Mouse (Mus musculus): ENCODE data around the gene Zp3.

GRCm38 (mm10) chr5:135966866-135967265, 13.0 kb upstream of the Zp3 start:
- TF ChIP-seq CTCF (IDR thresholded peaks at IDR 0.05; ENCODE audit: control insufficient read depth, insufficient read depth, low read length) (peak; percentile 52; the same call in 1 of the 2 replicates), POLR2A (IDR thresholded peaks at IDR 0.05; ENCODE audit: borderline replicate concordance, control insufficient read depth, low read depth, low read length) (no peak)
